Mouse (Mus musculus) liver, adult 2 months (tissue): ENCODE results near the gene Cops7a.

Experiments
- CTCF ChIP-seq: fragments of 200-500 bp; IDR thresholded peaks from 2 replicates; pipeline ENCODE4 v1.5.1; 2011; ENCODE audit warnings: low read depth, low read length, control low read depth
- POLR2A ChIP-seq: fragments of 200-500 bp; IDR thresholded peaks from 2 replicates; pipeline ENCODE4 v1.6.1; 2011; ENCODE audit warnings: low read length, control low read depth; ENCODE audit not compliant: insufficient read depth; ENCODE audit errors: extremely low read depth

DNA sequence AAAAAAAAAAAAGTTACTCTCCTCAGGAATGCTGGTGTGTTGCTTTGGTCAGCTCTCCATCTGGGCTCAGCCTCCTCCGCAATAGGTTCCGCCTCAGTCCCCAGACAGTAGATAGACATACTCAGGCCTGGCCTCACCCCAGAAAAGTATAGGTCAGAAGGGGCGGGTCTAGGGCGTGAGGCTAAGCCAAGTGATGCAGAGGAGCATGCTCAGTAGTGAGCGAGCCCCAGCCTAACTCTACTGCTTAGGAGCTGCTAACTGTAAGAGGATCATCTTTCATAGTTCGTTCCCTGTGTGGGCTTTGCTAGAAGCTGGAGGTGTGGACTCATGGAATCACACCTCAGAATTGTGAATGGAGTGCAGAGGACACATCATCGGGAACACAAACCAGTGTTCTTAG lies 26.8 kb downstream of the Cops7a start:
- TF ChIP-seq CTCF, result no peak
- TF ChIP-seq POLR2A, result no peak
